In genomic region chr1:165707640-165708322, GRCm38 (mm10) we compare ENCODE assay signal across 7 mouse cellular contexts. TPM values are rescaled to one million over a fixed set of nuclear protein-coding genes. Genes with fewer than 3 reads are reported as not detected.
DNase-seq lines count a peak whose midpoint lies in the region; ATAC-seq lines count a peak whose summit lies in the region.

No protein-coding gene starts in this region.

- no peaks in the 10 kb centered on the region for H3K27me3 ChIP-seq in intestine, embryonic 14.5 days (replicated peaks; ENCODE audit: control insufficient read depth, insufficient read depth, low read length)
- H3K27me3 ChIP-seq in liver, embryonic 16.5 days (ENCODE audit: control insufficient read depth, insufficient read depth, low read depth, low read length) = peaks cover 17% of the 10 kb centered on the region
- H3K27me3 ChIP-seq in neural tube, embryonic 12.5 days (replicated peaks) = peaks cover 44% of the 10 kb centered on the region

- peak overlapping the region; percentile 83 for H3K9ac ChIP-seq in intestine, embryonic 14.5 days (ENCODE audit: low read length)
- peak overlapping the region; percentile 62 for H3K9ac ChIP-seq in liver, embryonic 16.5 days (ENCODE audit: low read depth, low read length)
- peak overlapping the region; percentile 68 for H3K9ac ChIP-seq in neural tube, embryonic 12.5 days

- H3K9me3 ChIP-seq in intestine, embryonic 14.5 days (ENCODE audit: control insufficient read depth, low read length) = no peaks in the 10 kb centered on the region
- H3K9me3 ChIP-seq in liver, embryonic 16.5 days (replicated peaks; ENCODE audit: control insufficient read depth, low read length) = no peaks in the 10 kb centered on the region
- H3K9me3 ChIP-seq in neural tube, embryonic 12.5 days = no peaks in the 10 kb centered on the region

- H3K4me2 ChIP-seq in intestine, embryonic 14.5 days (ENCODE audit: low read length) = peak overlapping the region; percentile 82
- H3K4me2 ChIP-seq in liver, embryonic 16.5 days (ENCODE audit: low read depth, low read length) = peak overlapping the region; percentile 70
- H3K4me2 ChIP-seq in neural tube, embryonic 12.5 days (replicated peaks) = peak overlapping the region; percentile 100

- intact Hi-C loops in gastrocnemius, postnatal 36 days (cut with DNase I) = loop anchor here (5.0 kb wide), 1 partner anchor 40 kb away; no protein-coding TSS in a partner anchor

- DNase-seq in R1 (ENCODE audit: low read depth, low spot score) = peak; percentile 46
- DNase-seq in cerebellum, postnatal 10 days = peak; percentile 44 to 62
- DNase-seq in gastrocnemius, postnatal 36 days = peak; percentile 73 to 80
- peak; percentile 73 for DNase-seq in intestine, embryonic 14.5 days (ENCODE audit: low spot score)
- peak; percentile 76 for DNase-seq in thymus, postnatal 25 days

- peaks cover 50% of the 10 kb centered on the region for H3K4me1 ChIP-seq in intestine, embryonic 14.5 days (replicated peaks; ENCODE audit: control insufficient read depth, insufficient read depth, low read length)
- peaks cover 14% of the 10 kb centered on the region for H3K4me1 ChIP-seq in liver, embryonic 16.5 days (ENCODE audit: control insufficient read depth, low read depth, low read length)
- H3K4me1 ChIP-seq in neural tube, embryonic 12.5 days = peaks cover 19% of the 10 kb centered on the region

- peak; percentile 85 for ATAC-seq in intestine, embryonic 14.5 days (replicated peaks; ENCODE audit: low FRiP score, low TSS enrichment, low read depth)
- ATAC-seq in liver, embryonic 16.5 days (ENCODE audit: low read depth) = peak; percentile 55
- peak; percentile 74 for ATAC-seq in neural tube, embryonic 12.5 days (ENCODE audit: low FRiP score, low read depth)

- under 1% methylated on average over 46 of the region's 47 CpGs for WGBS in intestine, embryonic 14.5 days
- WGBS in liver, embryonic 16.5 days (ENCODE audit: insufficient replicate concordance) = under 1% methylated on average over 47 of the region's 47 CpGs
- under 1% methylated on average over 47 of the region's 47 CpGs for WGBS in neural tube, embryonic 12.5 days

- no peaks in the 10 kb centered on the region for H3K36me3 ChIP-seq in intestine, embryonic 14.5 days (ENCODE audit: control insufficient read depth, insufficient read depth, low read length)
- H3K36me3 ChIP-seq in liver, embryonic 16.5 days (ENCODE audit: control insufficient read depth, insufficient read depth) = no peaks in the 10 kb centered on the region
- no peaks in the 10 kb centered on the region for H3K36me3 ChIP-seq in neural tube, embryonic 12.5 days

- H3K4me3 ChIP-seq in intestine, embryonic 14.5 days (ENCODE audit: low read depth, low read length) = peak overlapping the region; percentile 77
- H3K4me3 ChIP-seq in liver, embryonic 16.5 days (ENCODE audit: low read depth, low read length) = peak overlapping the region; percentile 64
- peak overlapping the region; percentile 61 for H3K4me3 ChIP-seq in neural tube, embryonic 12.5 days

- H3K27ac ChIP-seq in intestine, embryonic 14.5 days (ENCODE audit: low read depth) = peak overlapping the region; percentile 70
- peak overlapping the region; percentile 71 for H3K27ac ChIP-seq in liver, embryonic 16.5 days (ENCODE audit: low read length)
- no peak overlapping the region for H3K27ac ChIP-seq in neural tube, embryonic 12.5 days

RNA-seq across cellular contexts. Expression of gene Rcsd1, which starts 1.8 kb away (rescaled TPM):
- 10 to 100 TPM; 96.2 to 99.4 TPM for total RNA-seq in gastrocnemius, postnatal 36 days (2021)
- 29.1 and 31.4 TPM in 2 replicates for polyA plus RNA-seq in intestine, embryonic 14.5 days (2014; fragmentation: Nextera tagmentation; extraction: Ambion mirVana)
- 12.1 and 12.8 TPM in 2 replicates for polyA plus RNA-seq in liver, embryonic 16.5 days (2015; fragmentation: Nextera tagmentation; extraction: Ambion mirVana)
- polyA plus RNA-seq in neural tube, embryonic 12.5 days (2016; fragmentation: Nextera tagmentation; extraction: Ambion mirVana) = 13.8 and 15.2 TPM in 2 replicates

RNA-seq across cellular contexts. Expression of gene Creg1, which starts 55.8 kb away (rescaled TPM):
- total RNA-seq in gastrocnemius, postnatal 36 days (2021) = 10 to 100 TPM; 47.7 to 55.7 TPM
- 78.7 and 81.2 TPM in 2 replicates for polyA plus RNA-seq in intestine, embryonic 14.5 days (2014; fragmentation: Nextera tagmentation; extraction: Ambion mirVana)
- 316 and 317 TPM in 2 replicates for polyA plus RNA-seq in liver, embryonic 16.5 days (2015; fragmentation: Nextera tagmentation; extraction: Ambion mirVana)
- polyA plus RNA-seq in neural tube, embryonic 12.5 days (2016; fragmentation: Nextera tagmentation; extraction: Ambion mirVana) = 33.0 and 33.1 TPM in 2 replicates
